Mouse (Mus musculus) embryonic facial prominence, embryonic 14.5 days (tissue): ENCODE measurements around the gene Cplx2. TPM values are rescaled to one million over a fixed set of nuclear protein-coding genes. Genes with fewer than 3 reads are reported as not detected.

Experiments used
- ATAC-seq: fragments of 200-750 bp; cut with Nextera tagmentation; 2 replicates; pipeline ENCODE4 v1.8.0; 2017; ENCODE audit warnings: low read depth, moderate number of reproducible peaks, moderate TSS enrichment
- DNase-seq: peaks from one replicate; pipeline ENCODE4 v3.0.0-alpha.2; 2015; ENCODE audit warnings: low spot score
- H3K27ac ChIP-seq: fragments of 300-500 bp; sonication (generic); replicated peaks from 2 replicates; pipeline ENCODE4 v1.5.1; 2014; ENCODE audit warnings: low read depth, mild to moderate bottlenecking, low read length, moderate library complexity
- H3K27me3 ChIP-seq: fragments of 300-500 bp; sonication (generic); replicated peaks from 2 replicates; pipeline ENCODE4 v1.6.1; 2014; ENCODE audit warnings: low read length; ENCODE audit not compliant: control insufficient read depth, insufficient read depth
- H3K36me3 ChIP-seq: fragments of 300-500 bp; sonication (generic); 2 replicates; pipeline ENCODE4 v1.6.1; 2014; ENCODE audit warnings: low read length, mixed read lengths; ENCODE audit not compliant: control insufficient read depth, insufficient read depth
- H3K4me1 ChIP-seq: fragments of 300-500 bp; sonication (generic); 2 replicates; pipeline ENCODE4 v1.6.1; 2014; ENCODE audit warnings: antibody characterized with exemption, low read length; ENCODE audit not compliant: control insufficient read depth, insufficient read depth
- H3K4me2 ChIP-seq: fragments of 300-500 bp; sonication (generic); 2 replicates; pipeline ENCODE4 v1.6.1; 2014; ENCODE audit warnings: low read depth, mild to moderate bottlenecking, low read length, moderate library complexity, mixed read lengths
- H3K4me3 ChIP-seq: fragments of 300-500 bp; sonication (generic); 2 replicates; pipeline ENCODE4 v1.5.1; 2014; ENCODE audit warnings: low read depth, mild to moderate bottlenecking, low read length
- H3K9ac ChIP-seq: fragments of 300-500 bp; sonication (generic); 2 replicates; pipeline ENCODE4 v1.6.1; 2014; ENCODE audit warnings: low read depth, mild to moderate bottlenecking, low read length, moderate library complexity, mixed read lengths
- H3K9me3 ChIP-seq: fragments of 300-500 bp; sonication (generic); 2 replicates; pipeline ENCODE4 v1.6.1; 2016; ENCODE audit warnings: low read length; ENCODE audit not compliant: control insufficient read depth
- WGBS: fragments of 180-500 bp; shearing (Covaris S2); extraction: QIAGEN DNeasy Blood & Tissue Kit; methylation state at CpG from one replicate; pipeline ENCODE4 v1.1.7; 2014; 5-methylcytosine and 5-hydroxymethylcytosine counted together
- polyA plus RNA-seq: library from polyadenylated mRNA; unstranded; fragments of >200 nt; fragmentation: Nextera tagmentation; extraction: Ambion mirVana; gene quantifications from 2 replicates; pipeline ENCODE4 v1.2.1, GENCODE M21; 2014

Gene Cplx2
- polyA plus RNA-seq, 1 experiment from 2014 or later = 7.0 TPM

DNA sequence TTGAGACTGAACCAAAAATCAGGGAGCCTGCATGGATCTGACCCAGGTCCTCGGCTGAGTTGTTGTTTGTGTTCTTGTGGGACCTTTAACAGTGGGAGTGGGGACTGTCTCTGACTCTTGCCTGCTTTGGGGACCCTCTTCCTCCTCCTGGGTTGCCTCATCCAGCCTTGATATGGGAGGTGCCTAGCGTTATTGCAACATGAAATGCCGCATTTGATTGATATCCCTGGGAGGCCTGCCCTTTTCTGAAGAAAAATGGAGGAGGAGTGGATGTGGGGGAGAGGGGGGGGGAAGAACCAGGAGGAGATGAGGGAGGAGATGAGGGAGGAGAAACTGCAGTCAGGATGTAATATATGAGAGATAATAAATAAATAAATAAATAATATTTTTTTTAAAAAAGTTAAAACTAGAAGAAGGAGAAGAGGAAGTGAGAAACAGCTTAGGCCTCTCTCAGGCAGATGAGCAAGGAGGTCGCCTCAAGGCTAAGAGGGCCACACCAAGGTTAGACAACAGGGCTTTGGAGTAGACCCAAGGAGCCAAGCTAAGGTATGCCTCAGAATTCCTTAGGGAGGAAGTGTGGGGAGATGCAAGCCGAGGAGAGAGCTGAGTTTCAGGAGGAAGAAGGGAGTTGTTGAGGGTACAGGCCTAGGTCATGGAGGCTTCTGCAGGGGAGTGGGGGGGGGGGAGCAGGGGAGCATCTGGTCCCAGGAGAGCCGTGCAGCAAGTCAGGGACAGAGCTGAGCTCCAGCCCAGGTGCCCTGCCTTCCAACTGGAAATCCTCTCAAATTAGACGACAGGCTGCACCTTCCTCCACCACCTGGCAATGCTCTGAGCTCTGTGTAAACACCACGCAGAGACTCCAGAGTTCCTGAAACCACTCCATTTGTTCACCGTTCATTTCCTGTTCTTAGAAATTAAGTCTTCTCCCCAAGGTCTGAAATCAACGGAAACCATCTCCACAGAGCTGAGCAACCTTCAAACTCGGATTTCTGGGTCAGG lies 4.6 kb downstream of the Cplx2 start:
- Histone ChIP-seq H3K4me3 (no peak overlapping the region), H3K36me3 (no peaks in the 10 kb centered on the region), H3K27ac (no peak overlapping the region), H3K4me1 (peaks cover 8% of the 10 kb centered on the region; the same call in 1 of the 2 replicates), H3K9me3 (no peaks in the 10 kb centered on the region), H3K9ac (no peak overlapping the region), H3K4me2 (no peak overlapping the region), H3K27me3 (peaks cover 9% of the 10 kb centered on the region)
- no peak for ATAC-seq
- whole genome bisulfite sequencing = 52% methylated on average over 11 of the region's 11 CpGs
- peak; percentile 29 for DNase-seq

DNA sequence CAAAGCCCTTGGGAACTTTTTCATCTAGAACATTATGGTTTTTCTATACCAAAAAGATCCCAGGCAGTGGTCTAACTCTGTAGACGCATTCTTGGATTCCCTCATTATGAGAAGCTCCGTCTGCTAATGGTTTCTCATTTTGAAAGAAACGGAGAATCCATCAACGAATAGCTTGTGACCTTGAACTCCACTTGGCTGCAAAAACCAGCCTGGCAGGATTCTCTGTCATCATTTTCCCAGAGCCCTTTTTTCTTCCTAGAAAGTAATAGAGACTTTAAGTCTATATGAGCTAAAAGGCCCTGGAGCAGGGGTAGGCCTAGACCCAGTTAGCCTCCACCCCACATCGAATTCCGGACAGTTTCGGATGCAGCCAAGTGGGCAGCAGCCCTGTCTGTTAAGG lies 5.6 kb downstream of the Cplx2 start:
- Histone ChIP-seq H3K27ac (no peak overlapping the region; the same call in 1 of the 2 replicates), H3K4me3 (no peak overlapping the region), H3K4me1 (peaks cover 6% of the 10 kb centered on the region; the same call in 1 of the 2 replicates), H3K4me2 (no peak overlapping the region), H3K9me3 (no peaks in the 10 kb centered on the region), H3K27me3 (peaks cover 9% of the 10 kb centered on the region), H3K9ac (no peak overlapping the region), H3K36me3 (no peaks in the 10 kb centered on the region)
- WGBS = 72% methylated on average over 7 of the region's 7 CpGs
- no peak for ATAC-seq
- DNase-seq = no peak

DNA sequence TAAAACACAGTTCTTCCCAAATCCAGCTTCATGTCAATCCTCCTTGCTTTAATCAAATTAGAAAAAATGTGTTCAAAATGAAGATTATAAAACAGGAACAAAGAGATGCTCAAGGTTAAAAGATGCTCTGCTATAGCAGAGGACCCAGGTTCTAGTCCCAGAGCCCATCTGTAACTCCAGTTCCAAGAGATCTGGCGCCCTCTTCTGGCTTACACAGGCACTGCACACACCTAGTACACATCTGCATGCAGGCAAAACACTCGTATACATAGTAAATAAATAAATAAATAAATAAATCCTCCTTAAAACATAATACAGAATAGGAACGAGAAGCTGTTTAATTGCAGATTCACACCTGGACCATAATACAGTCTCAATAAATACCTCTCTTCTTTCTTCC lies 6.9 kb downstream of the Cplx2 start:
- H3K4me2 ChIP-seq = no peak overlapping the region
- 0 out of 2 replicates have a peak, but pooled peaks cover 3% of the 10 kb centered on the region for H3K4me1 ChIP-seq
- H3K4me3 ChIP-seq = no peak overlapping the region
- H3K9me3 ChIP-seq = no peaks in the 10 kb centered on the region
- DNase-seq (no peak), ATAC-seq (no peak)
- no peak overlapping the region for H3K9ac ChIP-seq
- no peaks in the 10 kb centered on the region for H3K27me3 ChIP-seq
- no peak overlapping the region for H3K27ac ChIP-seq
- 69% methylated on average over 3 of the region's 3 CpGs for WGBS
- H3K36me3 ChIP-seq = no peaks in the 10 kb centered on the region

DNA sequence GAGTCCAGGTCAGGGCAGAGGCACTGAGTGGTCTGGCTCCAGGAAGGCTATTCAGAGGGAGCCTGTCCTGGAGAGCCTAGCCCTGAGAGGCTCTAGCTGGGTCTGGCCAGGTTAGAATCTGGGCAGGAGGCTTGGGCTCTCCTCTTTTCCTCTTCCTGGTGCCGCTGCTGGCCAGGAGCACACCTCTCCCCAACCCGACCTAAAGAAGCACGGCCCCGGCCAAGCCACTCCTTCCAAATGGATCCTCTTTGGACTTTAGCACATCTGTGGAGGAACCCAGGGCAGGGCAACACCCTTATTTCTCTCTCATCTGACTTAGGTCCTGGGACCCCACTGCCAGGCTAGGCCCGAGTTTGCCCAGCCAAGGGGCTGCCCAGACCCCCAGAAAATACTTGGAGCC lies 9.3 kb downstream of the Cplx2 start:
- Histone ChIP-seq H3K4me3 (no peak overlapping the region), H3K36me3 (no peaks in the 10 kb centered on the region), H3K4me2 (no peak overlapping the region), H3K4me1 (0 out of 2 replicates have a peak, but pooled peaks cover 6% of the 10 kb centered on the region), H3K9me3 (no peaks in the 10 kb centered on the region), H3K9ac (no peak overlapping the region), H3K27ac (no peak overlapping the region), H3K27me3 (no peaks in the 10 kb centered on the region)
- ATAC-seq (no peak), DNase-seq (no peak)
- WGBS = 69% methylated on average over 5 of the region's 5 CpGs

DNA sequence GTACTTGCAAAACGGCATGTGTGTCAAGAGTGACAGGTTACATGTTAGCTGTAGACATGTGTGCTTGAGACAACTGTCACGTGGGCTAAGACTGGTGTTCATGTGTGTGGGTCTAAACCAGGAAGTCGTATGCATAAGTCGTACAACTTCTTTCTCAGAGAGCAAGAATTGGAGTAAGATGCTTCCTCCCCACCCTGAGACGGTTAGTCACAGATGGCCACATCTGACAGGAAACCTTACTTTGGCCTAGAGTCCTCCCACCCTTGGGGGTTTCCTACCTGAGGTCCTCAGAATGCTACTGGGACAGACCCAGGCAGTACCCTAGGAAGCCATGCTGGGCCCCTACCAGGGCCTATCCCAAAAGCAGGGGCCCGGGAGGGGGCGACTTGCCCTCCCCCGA lies 10.2 kb downstream of the Cplx2 start:
- 86% methylated on average over 8 of the region's 8 CpGs for WGBS
- no peak for DNase-seq
- H3K4me1 ChIP-seq = 0 out of 2 replicates have a peak, but pooled peaks cover 3% of the 10 kb centered on the region

DNA sequence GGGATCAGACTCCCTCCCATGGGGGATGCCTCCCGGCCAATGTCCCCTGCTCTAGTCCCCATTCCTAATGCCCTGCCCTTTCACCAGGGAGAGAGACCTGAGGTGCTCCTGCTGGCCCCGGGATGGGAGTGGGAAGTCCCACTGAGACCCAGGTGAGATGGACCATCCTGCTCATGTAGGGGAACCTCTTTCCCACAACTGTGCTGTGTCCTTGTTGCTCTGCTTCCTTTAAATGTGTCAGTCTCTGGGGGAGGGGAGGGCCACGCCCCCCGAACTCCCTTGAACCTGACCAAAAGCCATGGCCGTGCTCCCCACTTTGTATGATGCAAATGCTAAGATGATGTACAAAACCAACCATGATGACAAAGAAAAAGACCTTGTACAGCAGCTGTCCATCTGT lies 12.4 kb downstream of the Cplx2 start:
- ATAC-seq = no peak
- WGBS = 65% methylated on average over 5 of the region's 5 CpGs

More for the DNA sequence above, 10.2 kb downstream of the Cplx2 start:
- Histone ChIP-seq H3K36me3 (no peaks in the 10 kb centered on the region), H3K27ac (no peak overlapping the region), H3K4me3 (no peak overlapping the region), H3K27me3 (no peaks in the 10 kb centered on the region), H3K9ac (no peak overlapping the region), H3K4me2 (no peak overlapping the region), H3K9me3 (no peaks in the 10 kb centered on the region)
- no peak for ATAC-seq

DNA sequence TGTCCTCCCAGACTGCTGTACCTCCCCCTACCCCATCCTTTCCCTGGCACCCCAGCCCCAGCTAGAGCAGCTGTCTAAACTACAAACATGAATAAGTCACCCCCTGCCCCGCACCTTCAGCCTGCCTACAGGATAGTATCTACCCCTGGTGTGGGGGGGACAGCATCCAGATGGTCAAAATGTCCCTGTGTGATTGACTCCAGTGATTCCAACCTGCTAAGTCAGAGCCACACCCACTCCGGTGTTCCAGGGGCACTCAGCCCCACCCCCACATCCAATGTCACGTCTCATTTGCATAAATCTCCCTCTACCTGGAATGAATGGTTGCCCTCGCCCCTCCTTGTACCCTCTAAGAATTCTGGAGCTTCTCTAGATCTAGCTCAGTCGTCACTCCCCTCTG lies 13.4 kb downstream of the Cplx2 start:
- Histone ChIP-seq H3K36me3 (no peaks in the 10 kb centered on the region), H3K4me3 (no peak overlapping the region), H3K27ac (no peak overlapping the region), H3K27me3 (no peaks in the 10 kb centered on the region), H3K4me2 (no peak overlapping the region), H3K9me3 (no peaks in the 10 kb centered on the region), H3K4me1 (0 out of 2 replicates have a peak, but pooled peaks cover 3% of the 10 kb centered on the region), H3K9ac (no peak overlapping the region)
- ATAC-seq = no peak; the same call in 1 of the 2 replicates
- 32% methylated on average over 5 of the region's 5 CpGs for WGBS
- no peak for DNase-seq

More for the DNA sequence above, 12.4 kb downstream of the Cplx2 start:
- H3K36me3 ChIP-seq = no peaks in the 10 kb centered on the region
- no peaks in the 10 kb centered on the region for H3K9me3 ChIP-seq
- no peak overlapping the region for H3K4me3 ChIP-seq
- H3K27me3 ChIP-seq = no peaks in the 10 kb centered on the region
- H3K27ac ChIP-seq = no peak overlapping the region
- H3K9ac ChIP-seq = no peak overlapping the region
- no peak overlapping the region for H3K4me2 ChIP-seq
- H3K4me1 ChIP-seq = 0 out of 2 replicates have a peak, but pooled peaks cover 3% of the 10 kb centered on the region
- DNase-seq = no peak

DNA sequence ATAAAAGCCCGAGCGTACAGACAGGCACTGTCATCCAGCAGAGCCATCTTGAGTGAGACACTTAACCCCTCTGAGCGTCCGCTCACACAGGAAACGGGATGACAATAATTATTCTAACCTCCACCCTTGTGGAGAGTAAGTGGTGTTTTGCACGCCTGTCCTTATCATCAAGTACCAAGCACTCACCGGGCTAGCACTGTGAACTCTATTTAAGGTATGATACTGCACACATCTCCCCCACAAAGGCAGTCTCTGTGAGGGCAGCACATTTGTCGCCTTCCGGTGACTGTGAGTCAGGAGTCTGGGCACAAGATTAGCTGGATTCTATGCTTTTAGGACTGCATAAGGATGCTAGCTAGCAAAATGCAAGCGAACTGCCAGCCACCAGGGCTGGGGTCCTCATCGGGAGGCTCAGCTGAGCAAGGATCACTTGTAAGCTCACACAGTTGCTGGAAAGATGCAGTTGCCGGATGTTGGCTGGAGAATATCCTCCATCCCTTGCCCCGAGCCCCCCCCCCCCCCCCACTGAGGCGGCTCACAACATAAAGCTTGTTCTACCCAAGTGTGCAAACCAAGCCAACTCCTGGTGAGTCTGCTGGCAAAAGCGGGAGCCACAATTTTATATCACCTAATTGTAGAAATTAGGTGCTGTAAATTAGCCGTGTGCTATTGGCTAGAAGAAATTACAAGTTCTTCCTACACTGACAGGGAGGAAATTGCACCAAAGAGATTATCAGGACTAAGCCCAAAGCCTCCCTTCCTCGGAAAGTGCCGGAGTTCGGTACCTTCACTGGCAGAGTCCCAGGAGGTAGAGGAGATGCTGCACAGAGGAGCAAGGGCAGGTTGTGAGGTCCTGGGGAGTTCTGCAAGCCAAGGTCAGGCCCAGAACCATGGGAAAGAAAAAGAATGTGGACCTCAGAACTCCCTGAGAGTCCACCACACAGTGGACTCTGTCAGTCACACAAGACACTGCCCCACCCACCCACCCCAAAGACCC lies 14.2 kb downstream of the Cplx2 start:
- H3K36me3 ChIP-seq = no peaks in the 10 kb centered on the region
- WGBS = 51% methylated on average over 18 of the region's 19 CpGs
- DNase-seq (no peak), ATAC-seq (no peak)
- H3K27ac ChIP-seq = no peak overlapping the region
- peaks cover 10% of the 10 kb centered on the region for H3K4me1 ChIP-seq
- no peak overlapping the region for H3K9ac ChIP-seq
- no peak overlapping the region for H3K4me2 ChIP-seq
- H3K4me3 ChIP-seq = no peak overlapping the region
- H3K27me3 ChIP-seq = no peaks in the 10 kb centered on the region
- H3K9me3 ChIP-seq = no peaks in the 10 kb centered on the region
